Mouse (Mus musculus): ENCODE data around the gene Snx27.

The Snx27 gene

DNA sequence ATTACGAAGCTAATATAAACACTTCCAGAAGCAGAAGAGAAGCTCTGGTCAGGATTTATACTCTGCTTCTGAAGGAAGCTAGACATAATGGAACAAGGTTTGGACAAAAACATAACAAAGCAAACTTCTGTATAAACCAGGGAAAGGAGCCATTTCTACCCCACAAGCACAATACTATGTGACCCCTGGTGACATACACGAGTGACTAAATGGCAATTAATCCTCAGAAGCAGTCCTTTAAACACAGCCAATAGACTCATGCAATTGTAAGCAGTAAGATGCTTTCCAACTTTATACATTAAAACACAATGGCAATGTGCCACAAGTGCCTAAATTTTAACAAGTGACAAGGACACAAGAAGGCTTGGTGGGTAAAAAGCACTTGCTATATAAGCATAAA, 15.3 kb downstream of the Snx27 start:
- in situ Hi-C loops (cut with MboI): no loop called here

DNA sequence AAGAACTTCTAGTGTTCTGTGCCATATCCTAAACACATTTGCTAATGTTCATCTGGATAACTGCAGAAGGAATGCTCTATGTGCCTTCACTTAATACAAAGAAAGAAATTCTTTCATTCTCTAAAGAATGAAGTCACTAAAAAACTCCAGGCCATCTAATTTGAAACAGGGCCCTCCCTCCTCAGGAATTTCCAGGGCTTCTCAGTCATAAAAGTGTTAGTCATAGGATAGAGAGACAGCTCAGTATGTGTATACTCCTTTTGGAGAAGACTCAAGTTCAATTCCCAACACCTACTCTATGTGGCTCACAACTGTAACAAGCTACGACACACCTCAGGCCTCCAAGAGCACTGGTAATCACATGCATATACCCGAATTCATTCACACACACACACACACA, 17.0 kb downstream of the Snx27 start:
- in situ Hi-C loops (cut with MboI): no loop called here

DNA sequence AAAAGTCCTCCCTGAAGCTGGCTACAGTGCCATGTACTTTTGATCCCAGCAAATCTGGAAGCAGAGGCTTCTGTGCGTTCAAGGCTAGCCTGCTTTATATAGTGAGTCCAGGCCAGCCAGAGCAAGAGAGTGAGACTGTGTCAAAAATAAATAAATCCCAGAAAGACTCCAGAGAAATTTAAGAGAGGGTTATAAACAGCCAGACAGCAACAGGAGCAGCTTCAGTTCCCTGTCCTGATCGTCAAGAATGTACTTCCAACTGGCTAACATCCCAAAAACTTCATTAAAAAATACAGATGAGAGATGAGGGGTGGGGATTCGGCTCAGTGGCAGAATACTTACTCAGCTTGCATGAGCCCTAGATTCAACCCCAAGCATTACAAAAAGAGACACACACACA, 17.4 kb downstream of the Snx27 start:
- in situ Hi-C loops (cut with MboI): no loop called here

DNA sequence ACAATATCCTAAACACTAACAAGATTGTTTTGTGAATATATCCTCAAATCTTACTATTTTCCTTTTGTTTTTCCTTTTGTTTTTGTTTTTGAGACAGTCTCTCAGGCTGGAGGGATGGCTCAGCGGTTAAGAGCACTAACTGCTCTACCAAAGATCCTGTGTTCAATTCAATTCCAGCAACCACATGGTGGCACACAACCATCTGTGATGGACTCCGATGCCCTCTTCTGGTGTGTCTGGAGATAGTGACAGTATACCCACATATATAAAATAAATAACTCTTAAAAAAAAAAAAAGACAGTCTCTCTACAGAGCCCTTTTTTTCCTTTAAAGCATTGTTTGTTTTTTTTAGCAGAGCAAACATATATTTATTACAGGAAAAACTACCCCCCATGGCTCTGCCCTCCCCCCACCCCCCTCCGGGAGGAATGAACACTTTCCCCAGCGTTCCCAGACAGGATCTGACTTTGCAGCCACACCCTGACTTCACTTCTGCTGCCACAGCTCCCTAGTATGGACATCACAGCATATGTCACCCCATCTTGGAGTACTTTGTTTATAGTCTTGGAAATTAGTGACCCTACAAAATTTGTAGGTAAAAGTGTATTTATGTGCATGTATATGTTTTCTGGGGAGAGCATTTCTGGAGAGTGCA, 18.0 kb downstream of the Snx27 start:
- in situ Hi-C loops (cut with MboI): no loop called here

DNA sequence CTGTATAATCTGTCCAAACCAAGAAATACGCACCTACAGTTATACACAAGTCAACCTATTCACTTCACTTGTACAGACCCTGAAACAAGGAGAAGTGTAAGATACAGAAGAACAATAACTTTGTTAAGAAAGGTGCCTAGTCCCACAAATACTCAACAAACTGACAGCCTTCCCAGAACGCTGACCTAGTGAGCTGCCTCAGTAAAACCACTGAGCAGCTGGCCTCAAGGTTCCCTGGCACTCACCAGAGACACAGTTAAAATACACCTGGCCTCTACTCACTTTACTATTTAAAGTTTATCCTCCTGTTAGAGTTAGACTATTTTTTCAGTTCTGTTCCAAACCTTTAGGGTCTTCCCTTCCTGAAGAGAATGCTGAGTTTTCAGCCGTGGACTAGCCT, 19.4 kb downstream of the Snx27 start:
- in situ Hi-C loops (cut with MboI): no loop called here

DNA sequence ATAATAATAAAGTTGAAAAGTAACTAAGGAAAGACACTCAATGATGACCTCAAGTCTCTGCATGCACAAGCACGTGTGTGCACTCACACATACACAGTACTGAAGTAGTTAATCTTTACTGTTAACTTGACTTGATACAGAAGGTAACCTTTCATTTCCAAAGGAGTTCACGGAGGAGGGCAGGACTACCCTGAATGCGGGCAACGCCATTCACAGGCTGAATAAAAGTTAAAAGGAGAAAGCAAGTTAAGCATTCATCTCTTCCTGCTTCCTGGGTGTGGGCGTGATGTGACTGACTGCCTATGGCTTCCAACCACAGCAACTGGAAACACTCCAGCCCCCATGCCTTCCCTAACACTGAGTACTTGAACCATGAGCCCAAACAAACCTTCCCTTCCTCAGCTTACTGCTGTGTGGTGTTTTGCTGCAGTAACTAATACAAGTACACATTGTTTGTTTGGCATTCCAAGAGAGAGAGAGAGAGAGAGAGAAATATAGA, 22.5 kb downstream of the Snx27 start:
- in situ Hi-C loops (cut with MboI): no loop called here

DNA sequence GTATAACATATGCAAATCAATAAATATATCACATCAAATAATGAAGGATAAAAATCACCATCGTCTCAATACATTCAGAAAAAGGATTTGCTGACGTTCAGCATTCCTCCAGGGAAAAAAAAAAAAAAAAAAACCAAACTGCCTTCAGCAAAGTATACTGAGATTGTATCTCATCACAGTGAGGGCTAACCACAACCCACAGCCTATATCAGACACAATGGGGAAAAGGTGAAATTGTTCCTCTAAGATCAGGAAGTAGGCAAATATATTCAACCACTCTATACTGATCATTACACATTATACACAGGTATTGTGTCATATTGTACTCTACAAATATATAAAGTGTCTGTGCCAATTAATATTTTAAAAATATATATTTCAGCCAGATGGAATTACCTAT, 33.5 kb downstream of the Snx27 start:
- in situ Hi-C loops (cut with MboI): no loop called here

DNA sequence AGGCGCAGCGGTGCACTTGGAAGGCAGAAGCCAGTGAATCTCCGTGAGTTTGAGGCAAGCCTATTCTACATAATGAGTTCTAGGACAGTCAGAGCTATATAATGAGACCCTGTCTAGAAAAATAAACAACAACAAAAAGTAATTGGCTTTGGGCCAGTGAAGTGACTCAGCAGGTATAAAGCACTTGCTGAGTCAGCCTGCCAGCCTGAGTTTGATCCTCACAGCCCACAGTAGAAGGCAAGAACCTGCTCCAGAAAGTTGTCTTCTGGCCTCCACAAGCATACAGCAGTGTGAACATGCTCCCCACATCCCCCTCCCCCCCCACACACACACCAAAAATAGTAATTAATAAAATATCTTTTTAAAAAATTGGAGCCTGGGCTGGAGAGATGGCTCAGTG, 45.3 kb downstream of the Snx27 start:
- in situ Hi-C loops (cut with MboI): no loop called here

DNA sequence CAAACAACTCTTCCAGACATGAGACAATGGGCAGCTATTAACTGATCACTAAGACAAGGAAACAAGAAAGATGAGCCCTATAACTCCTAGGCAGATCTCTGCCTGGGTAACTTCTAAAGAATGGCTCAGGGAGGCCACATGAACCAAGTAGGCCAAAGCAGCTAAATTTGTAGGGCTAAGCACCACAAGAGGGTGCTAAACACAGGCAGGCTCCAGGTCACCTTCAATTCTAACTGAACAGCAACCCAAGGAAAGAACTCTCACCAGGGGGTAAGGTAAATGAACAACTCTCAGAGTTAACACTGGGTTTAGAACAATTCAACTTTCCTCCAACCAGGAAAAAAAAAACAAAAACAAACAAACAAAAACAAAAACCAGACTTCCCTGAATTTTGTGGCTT, 48.5 kb downstream of the Snx27 start:
- in situ Hi-C loops (cut with MboI): no loop called here

DNA sequence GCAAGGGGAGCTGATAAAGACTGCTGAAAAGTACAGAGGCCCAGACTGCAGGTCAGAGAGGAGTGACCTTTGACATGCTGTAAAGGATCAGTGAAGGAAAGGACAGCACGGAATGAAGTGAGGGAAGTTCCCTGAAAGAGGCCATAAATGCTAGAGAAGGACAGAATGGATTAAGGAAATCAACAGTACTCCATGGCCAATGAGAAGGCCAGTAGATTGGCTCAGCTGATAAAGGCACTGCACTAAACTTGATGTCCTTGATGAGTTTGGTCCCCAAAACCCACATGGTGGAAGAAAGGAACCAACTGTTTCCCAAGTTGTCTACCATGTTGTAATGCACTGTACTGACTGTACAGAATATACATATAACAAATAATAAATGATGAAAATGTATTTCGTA, 55.8 kb downstream of the Snx27 start:
- in situ Hi-C loops (cut with MboI): no loop called here

DNA sequence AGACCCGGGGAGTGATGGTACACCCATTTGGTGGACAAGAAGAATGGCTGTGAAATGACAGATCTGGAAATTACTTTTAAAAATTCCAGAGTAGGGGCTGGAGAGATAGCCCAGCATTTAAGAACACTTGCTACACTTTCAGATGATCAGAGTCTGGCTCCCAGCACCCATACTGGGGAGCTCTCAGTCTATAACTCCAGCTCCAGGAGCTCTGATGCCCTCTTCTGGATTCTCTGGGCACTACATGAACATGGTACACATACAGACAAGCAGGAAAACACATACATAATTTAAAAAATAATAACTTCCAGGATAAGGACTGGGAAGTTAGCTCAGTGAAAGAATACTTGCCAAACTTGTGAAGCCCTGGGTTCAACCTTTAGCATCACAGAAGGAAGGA, 75.9 kb downstream of the Snx27 start:
- in situ Hi-C loops (cut with MboI): no loop called here

DNA sequence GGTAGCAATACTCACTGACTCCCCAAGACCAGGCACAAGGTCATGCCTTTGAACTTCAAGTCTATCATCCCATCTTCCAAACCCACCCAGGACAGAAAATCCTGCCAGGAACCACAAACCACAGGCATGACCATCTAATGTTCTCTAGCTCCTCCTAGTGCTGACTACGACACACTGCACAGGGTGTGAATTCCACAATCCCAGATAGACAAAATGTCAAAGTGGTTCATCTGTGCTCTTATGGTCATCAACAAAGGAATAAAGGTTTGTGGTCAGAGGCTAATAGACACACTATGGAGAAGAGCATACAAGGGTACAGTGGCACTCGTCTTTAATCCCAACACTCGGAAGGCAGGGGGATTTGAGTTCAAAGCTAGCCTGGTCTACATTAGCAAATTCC, 80.3 kb downstream of the Snx27 start:
- in situ Hi-C loops (cut with MboI): no loop called here

DNA sequence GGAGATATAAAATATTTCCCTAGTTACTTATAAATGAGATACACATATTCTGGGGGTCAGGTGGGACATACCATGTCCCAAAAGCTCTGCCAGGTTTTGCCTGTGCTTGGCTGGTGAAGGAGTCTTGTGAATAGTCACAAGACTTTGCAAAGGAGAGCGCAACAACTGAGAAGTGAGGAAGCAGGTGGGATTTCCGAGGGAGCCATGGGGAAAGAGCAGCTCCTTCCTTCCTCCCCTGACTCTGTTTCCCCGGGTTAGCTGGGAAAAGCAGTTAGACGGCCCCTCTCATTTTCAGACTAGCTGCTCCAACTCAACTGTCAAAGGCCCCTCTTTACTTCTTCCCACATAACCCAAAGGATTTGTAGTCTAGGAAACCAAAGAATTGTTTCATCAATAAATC, 85.4 kb downstream of the Snx27 start:
- in situ Hi-C loops (cut with MboI): no loop called here

DNA sequence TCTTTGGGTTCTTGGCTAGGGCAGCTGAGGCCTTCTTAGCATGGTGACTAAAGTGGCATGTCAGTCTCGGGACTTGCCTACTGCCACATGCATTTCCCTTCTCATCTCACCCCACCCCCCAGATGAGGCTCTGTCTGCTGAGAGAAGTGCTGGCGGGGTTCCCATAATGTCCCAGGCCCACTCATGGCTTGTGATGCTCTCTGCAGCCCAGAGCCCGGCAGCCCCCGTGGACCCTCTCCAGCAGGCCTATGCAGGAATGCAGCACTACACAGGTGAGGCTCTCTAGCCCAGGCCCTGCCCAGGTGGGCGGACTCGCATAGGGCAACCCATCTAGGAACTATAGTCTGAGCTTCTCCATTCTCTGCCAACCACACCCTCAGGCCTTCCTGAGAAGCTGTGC, 94.9 kb downstream of the Snx27 start:
- in situ Hi-C loops (cut with MboI): no loop called here

DNA sequence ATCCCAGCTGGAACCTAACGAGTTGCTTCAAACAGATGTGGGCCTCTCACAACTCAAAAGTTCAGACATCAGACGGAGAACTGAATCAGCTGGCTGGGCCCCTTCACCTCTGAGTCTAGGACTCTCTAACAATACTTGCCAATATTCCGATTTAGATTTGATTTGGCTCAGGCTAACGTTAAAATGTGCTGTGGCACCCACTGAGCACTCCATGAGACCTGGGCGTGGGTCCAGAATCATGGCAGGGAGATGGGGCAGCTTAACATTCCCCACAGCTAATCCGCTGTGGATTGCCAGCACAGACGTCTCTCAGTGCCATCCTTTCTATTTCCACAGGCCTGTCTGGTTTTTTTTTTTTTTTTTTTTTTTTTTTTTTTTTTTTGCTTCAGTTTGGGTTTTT, 96.6 kb downstream of the Snx27 start:
- in situ Hi-C loops (cut with MboI): no loop called here

DNA sequence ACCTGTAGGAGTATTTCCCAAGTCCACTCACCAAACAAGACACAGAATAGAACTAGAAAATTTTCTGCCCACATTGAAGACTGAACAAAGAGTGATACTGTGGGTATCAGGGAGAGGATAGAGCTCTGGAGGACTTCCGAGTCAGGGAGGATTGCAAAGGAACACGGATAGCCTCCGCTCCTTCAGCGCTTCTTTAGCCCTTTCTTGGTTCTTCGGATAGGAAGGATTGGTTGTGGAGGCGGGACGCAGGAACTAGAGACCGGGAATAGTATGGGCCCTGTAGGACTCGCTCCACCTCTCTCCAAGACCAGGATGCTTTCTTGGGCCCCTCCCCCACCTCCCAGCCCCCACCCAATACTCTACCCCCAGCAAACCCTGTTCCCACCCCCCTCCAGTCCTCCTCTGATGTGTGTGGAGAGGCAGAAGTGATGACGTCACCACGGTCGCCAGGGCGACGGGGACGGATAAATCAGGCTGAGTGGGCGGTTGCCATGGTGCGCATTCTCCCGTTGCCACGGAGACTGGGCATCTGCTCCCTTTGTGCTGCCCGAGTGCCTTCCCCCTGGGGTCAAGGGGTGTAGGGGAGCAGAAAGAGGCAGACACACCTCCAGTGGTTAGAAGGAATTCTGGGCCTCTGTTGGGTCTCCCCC, 98.6 kb downstream of the Snx27 start:
- in situ Hi-C loops (cut with MboI): no loop called here

DNA sequence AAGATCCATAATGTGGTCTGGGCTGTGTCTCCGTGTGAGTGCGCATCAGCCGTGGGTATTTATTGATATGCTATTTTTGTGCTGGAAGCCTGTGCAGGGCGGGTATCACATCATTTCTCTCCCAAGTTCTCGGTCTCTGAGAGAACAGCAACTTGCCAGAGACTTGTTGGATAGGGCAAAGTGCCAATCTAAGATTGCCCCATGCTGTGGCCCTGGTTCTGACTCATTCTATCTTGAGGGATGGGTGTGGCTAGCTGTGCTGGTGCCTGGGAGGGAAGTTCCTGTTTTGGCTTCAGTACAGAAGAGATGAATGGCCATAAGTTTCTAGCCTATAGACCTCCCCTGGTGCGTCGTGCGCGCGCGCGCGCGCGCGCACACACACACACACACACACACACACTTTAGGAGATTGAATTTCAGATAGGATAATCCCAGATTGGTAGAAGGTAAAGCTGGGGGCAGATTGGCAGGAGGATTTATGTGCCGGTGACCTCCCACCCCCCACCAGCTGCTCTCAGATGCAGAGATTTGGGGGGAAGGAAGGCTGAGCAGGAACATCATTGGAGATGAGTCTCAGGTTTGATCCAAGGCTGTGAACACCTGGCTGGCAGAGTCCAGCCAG, 99.6 kb downstream of the Snx27 start:
- in situ Hi-C loops (cut with MboI): no loop called here

DNA sequence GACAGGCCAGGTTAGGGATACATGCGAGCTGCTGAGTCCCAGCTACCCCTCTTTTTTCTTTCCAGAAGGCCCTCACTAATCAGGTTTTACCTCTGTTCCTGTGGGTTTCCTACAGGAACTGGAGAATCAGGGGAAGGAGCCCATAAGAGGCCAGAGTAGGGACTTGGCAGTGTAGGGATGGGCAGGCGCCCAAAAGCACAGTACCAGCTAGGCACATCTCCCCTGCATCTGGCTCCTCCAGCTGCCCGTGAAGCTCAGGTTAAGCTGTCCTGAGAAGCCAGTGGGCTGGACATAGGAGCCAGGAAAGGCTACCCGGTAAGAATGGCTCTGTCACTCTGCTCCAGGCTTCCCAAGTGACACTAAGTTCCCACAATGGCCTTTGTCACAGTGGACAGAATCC, 101.1 kb downstream of the Snx27 start:
- in situ Hi-C loops (cut with MboI): no loop called here

DNA sequence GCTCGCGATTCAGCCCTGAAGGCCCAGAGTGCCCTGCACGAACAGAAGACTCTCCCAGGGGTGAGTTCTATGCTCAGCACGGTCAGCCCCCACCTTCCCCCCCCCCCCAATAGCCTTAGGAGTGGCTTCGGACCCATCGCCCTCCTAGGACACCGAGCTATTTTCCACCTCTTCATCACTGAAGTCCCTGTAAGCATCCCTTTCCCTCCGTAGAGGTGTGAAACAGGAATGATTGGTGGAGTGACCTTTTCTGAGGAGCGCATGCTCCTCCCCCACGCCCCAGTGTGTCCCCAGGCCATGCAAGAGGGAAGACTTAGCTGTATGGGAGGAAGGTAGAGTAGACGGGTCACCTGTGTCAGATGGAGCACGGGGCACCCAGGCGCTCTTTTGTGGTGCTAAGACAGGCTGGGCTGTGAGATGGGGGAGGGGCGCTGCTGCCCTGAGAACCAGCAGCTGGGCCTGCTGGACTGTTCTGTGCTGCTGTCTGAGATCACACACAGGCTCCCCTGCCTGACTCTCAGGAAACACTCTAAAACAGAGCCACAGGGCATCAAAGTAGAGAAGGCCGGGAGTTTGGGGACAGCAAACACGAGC, 102.1 kb downstream of the Snx27 start, which contains the start of gene Riiad1:
Gene Riiad1 (minus strand): TSS at position 51 of the 594 bp plus-strand sequence.
- in situ Hi-C loops (cut with MboI): no loop called here

DNA sequence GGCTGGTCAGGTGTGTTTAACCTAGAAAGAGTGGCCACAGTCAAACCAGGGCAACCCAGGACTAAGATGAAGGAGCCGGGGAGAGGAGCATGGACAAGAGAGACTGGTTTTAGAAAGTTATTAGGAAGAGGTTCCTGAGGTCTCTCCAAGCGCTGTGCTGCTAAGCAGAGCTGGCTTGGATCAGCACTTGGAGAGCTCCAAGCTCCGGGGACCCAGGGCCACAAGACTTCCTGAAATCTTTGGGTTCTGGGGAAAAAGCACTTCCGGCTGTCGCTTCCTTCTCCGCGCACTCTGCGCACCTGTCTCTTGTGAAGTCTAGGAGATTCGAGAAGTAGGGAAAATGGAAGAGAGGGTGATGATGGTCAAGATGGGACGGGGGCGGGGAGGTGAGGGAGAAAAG, 103.0 kb downstream of the Snx27 start:
- in situ Hi-C loops (cut with MboI): no loop called here

DNA sequence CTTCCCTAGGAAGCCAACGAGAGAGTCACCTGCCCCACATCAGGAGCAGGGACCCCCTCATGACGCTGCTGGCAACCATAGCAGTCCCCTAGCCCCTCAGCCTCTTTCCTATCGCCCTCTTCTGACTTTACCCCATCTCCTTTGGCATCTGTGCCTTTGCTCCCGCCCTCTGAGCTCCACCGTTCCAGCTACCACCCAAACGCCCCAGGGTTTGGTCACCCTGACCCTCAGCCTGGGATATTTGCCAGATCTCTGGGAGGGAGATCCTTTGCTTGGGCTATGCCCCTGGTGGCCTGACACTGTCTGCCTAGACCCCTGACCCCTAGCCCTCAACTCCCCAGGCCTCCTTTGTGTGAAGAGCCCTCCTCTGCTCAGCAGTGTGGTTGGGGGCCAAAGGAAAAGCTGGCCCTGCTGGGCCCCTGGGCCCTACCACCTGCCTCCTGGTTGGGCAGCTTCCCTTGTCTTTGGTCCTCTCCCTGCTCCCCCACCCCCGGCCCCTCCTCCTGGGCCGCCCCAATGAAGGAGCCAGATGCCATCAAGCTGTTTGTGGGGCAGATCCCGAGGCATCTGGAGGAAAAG, 103.8 kb downstream of the Snx27 start:
- in situ Hi-C loops (cut with MboI): no loop called here

DNA sequence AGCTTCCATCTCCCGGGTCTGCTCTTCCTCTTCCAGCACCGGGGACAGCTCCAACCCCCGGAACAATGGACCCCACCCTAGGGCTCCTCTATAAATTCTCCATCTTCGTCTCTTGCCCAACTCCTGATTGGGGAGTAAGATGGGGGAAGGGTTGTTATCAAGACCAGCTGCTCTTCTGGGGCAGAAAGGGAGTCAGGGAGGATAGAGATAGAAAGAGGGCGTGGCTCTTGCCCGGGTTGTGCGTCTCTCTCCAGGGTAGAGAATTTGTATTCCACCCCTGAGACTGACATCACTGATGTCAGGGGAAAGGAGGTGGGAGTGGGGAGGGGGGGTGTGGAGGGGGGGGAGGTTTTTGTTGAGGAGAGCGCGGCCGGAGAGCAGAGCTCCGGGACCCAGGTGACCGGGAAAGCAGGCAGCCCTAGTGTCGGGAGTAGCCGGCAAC, 104.5 kb downstream of the Snx27 start, which contains the start of gene Celf3:
Gene Celf3 (plus strand): TSS at position 315 of the 442 bp plus-strand sequence.
- in situ Hi-C loops (cut with MboI): no loop called here

Measured in mature B cell (primary cell).